Mouse (Mus musculus): ENCODE results near the gene Rfpl4. TPM values are rescaled to one million over a fixed set of nuclear protein-coding genes. Genes with fewer than 3 reads are reported as not detected.
"Not testable (repeated sequence)": the region's sequence is repeated elsewhere in the genome, so short reads cannot be mapped to it uniquely, and the experiment has no call there.

The Rfpl4 gene
- not detected in 2 replicates for polyA plus RNA-seq (2015; fragmentation: Nextera tagmentation; extraction: Ambion mirVana)

DNA sequence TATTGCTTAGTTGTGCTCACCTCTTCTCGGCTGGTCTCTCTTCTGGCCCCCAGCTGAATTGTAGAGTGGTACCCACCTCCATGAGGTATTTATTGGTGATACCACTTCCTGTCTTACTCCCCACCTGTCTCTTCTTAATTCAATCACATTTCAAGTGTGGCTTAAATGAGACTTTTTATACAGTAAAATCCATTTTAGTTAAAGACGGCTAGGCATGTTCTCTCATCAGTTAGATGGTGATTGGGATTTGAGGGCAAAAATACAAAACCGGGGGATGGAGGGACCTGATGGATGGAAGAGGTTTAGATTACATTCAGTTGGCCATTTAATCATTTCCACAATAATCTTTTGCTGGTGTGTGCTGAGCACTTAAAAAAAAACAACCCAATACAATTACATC, at the start of gene Rfpl4:
Gene Rfpl4 (minus strand): TSS at position 101 of the 400 bp plus-strand sequence.
- DNase-seq: no peak
- Histone ChIP-seq H3K4me2 (ENCODE audit: low read depth, low read length) (no peak within 1 kb of the TSS), H3K27me3 (ENCODE audit: insufficient read depth, low read length) (no peaks in the 10 kb centered on the region), H3K9ac (replicated peaks) (no peak within 1 kb of the TSS), H3K36me3 (replicated peaks; ENCODE audit: insufficient read depth, low read length) (no peaks in the 10 kb centered on the region), H3K4me1 (ENCODE audit: insufficient read depth) (no peaks in the 10 kb centered on the region), H3K4me3 (ENCODE audit: low read depth, low read length) (no peak within 1 kb of the TSS), H3K9me3 (ENCODE audit: low read length) (no peaks in the 10 kb centered on the region), H3K27ac (ENCODE audit: low read depth) (no peak within 1 kb of the TSS)
- WGBS (ENCODE audit: insufficient replicate concordance): 75% methylated on average over 3 of the region's 3 CpGs
- TF ChIP-seq CTCF (IDR thresholded peaks at IDR 0.05; ENCODE audit: low read depth) (no peak), EP300 (IDR thresholded peaks at IDR 0.05; ENCODE audit: low read depth) (no peak)
- no peak for ATAC-seq

- not testable (repeated sequence) for H3K4me3 ChIP-seq (ENCODE audit: low read depth, low read length); ATAC-seq; H3K36me3 ChIP-seq (replicated peaks; ENCODE audit: insufficient read depth, low read length); H3K4me1 ChIP-seq (ENCODE audit: insufficient read depth); H3K27me3 ChIP-seq (ENCODE audit: insufficient read depth, low read length); H3K9ac ChIP-seq (replicated peaks); DNase-seq; H3K9me3 ChIP-seq (ENCODE audit: low read length); H3K27ac ChIP-seq (ENCODE audit: low read depth); H3K4me2 ChIP-seq (ENCODE audit: low read depth, low read length)
These were observed 32.8 kb upstream of the Rfpl4 start, which contains the start of gene Vmn1r55 for GRCm38 (mm10) chr7:5149570-5149969. Gene Vmn1r55 (minus strand): TSS chr7:5149670.

DNA sequence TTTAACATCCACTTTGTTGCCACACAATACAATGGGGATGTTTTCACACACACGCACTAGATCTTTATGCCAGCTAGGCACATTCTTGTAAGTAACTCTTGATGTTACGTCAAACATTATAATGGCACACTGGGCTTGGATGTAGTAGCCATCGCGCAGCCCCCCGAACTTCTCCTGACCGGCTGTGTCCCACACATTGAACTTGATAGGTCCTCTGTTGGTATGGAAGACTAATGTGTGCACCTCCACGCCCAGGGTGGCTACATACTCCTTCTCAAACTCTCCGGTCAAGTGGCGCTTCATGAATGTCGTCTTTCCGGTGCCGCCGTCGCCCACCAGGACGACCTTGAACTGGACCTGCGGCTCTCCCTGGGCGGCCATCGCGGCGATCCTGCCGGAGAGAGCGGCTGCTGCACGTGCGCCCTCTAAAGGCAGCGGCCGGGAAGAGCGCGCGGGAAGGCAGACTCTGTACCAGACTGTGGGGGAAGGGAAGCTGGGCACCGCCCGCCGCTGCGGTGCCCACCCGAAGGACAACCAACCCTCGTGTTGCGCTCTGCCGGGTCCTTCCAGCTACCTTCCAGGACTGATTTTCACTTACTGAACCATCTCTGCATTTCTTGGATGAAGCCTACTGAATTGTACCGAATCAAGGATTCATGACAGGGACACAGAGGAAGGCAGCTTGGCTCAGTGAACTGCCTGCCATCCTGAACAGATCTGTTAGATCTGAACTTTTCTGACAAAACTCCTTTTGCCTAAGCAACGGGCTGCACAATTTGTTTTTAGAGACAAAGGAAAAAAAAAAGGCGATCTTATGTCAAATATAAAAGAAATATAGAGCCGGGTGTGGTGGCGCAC, 9.0 kb upstream of the Rfpl4 start, which contains the start of gene Rasl2-9:
Gene Rasl2-9 (minus strand): TSS at position 402 of the 858 bp plus-strand sequence.
- H3K36me3 ChIP-seq (replicated peaks; ENCODE audit: insufficient read depth, low read length): no peaks in the 10 kb centered on the region
- H3K4me3 ChIP-seq (ENCODE audit: low read depth, low read length): peak within 1 kb of the TSS; percentile 41
- ATAC-seq (peak; percentile 94), DNase-seq (peak; percentile 84)
- H3K9me3 ChIP-seq (ENCODE audit: low read length): no peaks in the 10 kb centered on the region
- WGBS (ENCODE audit: insufficient replicate concordance): 14% methylated on average over 42 of the region's 42 CpGs
- no peaks in the 10 kb centered on the region for H3K27me3 ChIP-seq (ENCODE audit: insufficient read depth, low read length)
- peaks cover 6% of the 10 kb centered on the region; the same call in 1 of the 2 replicates for H3K4me1 ChIP-seq (ENCODE audit: insufficient read depth)
- peak within 1 kb of the TSS; percentile 77 for H3K4me2 ChIP-seq (ENCODE audit: low read depth, low read length)
- TF ChIP-seq CTCF (IDR thresholded peaks at IDR 0.05; ENCODE audit: low read depth) (peak; percentile 92), EP300 (IDR thresholded peaks at IDR 0.05; ENCODE audit: low read depth) (no peak)
- no peak within 1 kb of the TSS for H3K27ac ChIP-seq (ENCODE audit: low read depth)
- peak within 1 kb of the TSS; percentile 22 for H3K9ac ChIP-seq (replicated peaks)

GRCm38 (mm10) chr7:5125078-5125477, 8.3 kb upstream of the Rfpl4 start:
- no peak overlapping the region for H3K4me3 ChIP-seq (ENCODE audit: low read depth, low read length)
- ATAC-seq: no peak
- no peaks in the 10 kb centered on the region for H3K36me3 ChIP-seq (replicated peaks; ENCODE audit: insufficient read depth, low read length)
- DNase-seq: no peak
- peak overlapping the region; percentile 77; the same call in 1 of the 2 replicates for H3K4me2 ChIP-seq (ENCODE audit: low read depth, low read length)
- H3K4me1 ChIP-seq (ENCODE audit: insufficient read depth): peaks cover 6% of the 10 kb centered on the region; the same call in 1 of the 2 replicates
- no peaks in the 10 kb centered on the region for H3K9me3 ChIP-seq (ENCODE audit: low read length)
- H3K27me3 ChIP-seq (ENCODE audit: insufficient read depth, low read length): no peaks in the 10 kb centered on the region
- no peak overlapping the region for H3K27ac ChIP-seq (ENCODE audit: low read depth)
- TF ChIP-seq EP300 (IDR thresholded peaks at IDR 0.05; ENCODE audit: low read depth) (no peak), CTCF (IDR thresholded peaks at IDR 0.05; ENCODE audit: low read depth) (no peak)
- no peak overlapping the region for H3K9ac ChIP-seq (replicated peaks)
- whole genome bisulfite sequencing (ENCODE audit: insufficient replicate concordance): 76% methylated on average over 8 of the region's 8 CpGs

- Histone ChIP-seq H3K4me2 (ENCODE audit: low read depth, low read length) (no peak overlapping the region), H3K9me3 (ENCODE audit: low read length) (no peaks in the 10 kb centered on the region), H3K27ac (ENCODE audit: low read depth) (no peak overlapping the region), H3K36me3 (replicated peaks; ENCODE audit: insufficient read depth, low read length) (no peaks in the 10 kb centered on the region), H3K27me3 (ENCODE audit: insufficient read depth, low read length) (no peaks in the 10 kb centered on the region), H3K4me1 (ENCODE audit: insufficient read depth) (no peaks in the 10 kb centered on the region), H3K4me3 (ENCODE audit: low read depth, low read length) (no peak overlapping the region), H3K9ac (replicated peaks) (no peak overlapping the region)
- no peak for DNase-seq
- TF ChIP-seq CTCF (IDR thresholded peaks at IDR 0.05; ENCODE audit: low read depth): no peak
- no peak for TF ChIP-seq EP300 (IDR thresholded peaks at IDR 0.05; ENCODE audit: low read depth)
- WGBS (ENCODE audit: insufficient replicate concordance): 38% methylated on average over 3 of the region's 3 CpGs
- ATAC-seq: no peak
These were observed 4.0 kb downstream of the Rfpl4 start for GRCm38 (mm10) chr7:5112701-5113100.

GRCm38 (mm10) chr7:5109301-5109700, 7.4 kb downstream of the Rfpl4 start:
- Histone ChIP-seq H3K4me2 (ENCODE audit: low read depth, low read length) (no peak overlapping the region), H3K9me3 (ENCODE audit: low read length) (no peaks in the 10 kb centered on the region), H3K27me3 (ENCODE audit: insufficient read depth, low read length) (no peaks in the 10 kb centered on the region), H3K4me1 (ENCODE audit: insufficient read depth) (no peaks in the 10 kb centered on the region), H3K27ac (ENCODE audit: low read depth) (no peak overlapping the region), H3K4me3 (ENCODE audit: low read depth, low read length) (no peak overlapping the region), H3K36me3 (replicated peaks; ENCODE audit: insufficient read depth, low read length) (no peaks in the 10 kb centered on the region), H3K9ac (replicated peaks) (no peak overlapping the region)
- no peak for TF ChIP-seq CTCF (IDR thresholded peaks at IDR 0.05; ENCODE audit: low read depth)
- no peak for TF ChIP-seq EP300 (IDR thresholded peaks at IDR 0.05; ENCODE audit: low read depth)
- WGBS (ENCODE audit: insufficient replicate concordance): 74% methylated on average over 8 of the region's 8 CpGs
- DNase-seq (no peak), ATAC-seq (no peak)

Measured in liver, postnatal 0 days (tissue).